Mouse (Mus musculus): ENCODE results near the gene Plxnc1. TPM values are rescaled to one million over a fixed set of nuclear protein-coding genes. Genes with fewer than 3 reads are reported as not detected.

Gene Plxnc1
- polyA plus RNA-seq, 1 experiment, result 1.3 TPM

DNA sequence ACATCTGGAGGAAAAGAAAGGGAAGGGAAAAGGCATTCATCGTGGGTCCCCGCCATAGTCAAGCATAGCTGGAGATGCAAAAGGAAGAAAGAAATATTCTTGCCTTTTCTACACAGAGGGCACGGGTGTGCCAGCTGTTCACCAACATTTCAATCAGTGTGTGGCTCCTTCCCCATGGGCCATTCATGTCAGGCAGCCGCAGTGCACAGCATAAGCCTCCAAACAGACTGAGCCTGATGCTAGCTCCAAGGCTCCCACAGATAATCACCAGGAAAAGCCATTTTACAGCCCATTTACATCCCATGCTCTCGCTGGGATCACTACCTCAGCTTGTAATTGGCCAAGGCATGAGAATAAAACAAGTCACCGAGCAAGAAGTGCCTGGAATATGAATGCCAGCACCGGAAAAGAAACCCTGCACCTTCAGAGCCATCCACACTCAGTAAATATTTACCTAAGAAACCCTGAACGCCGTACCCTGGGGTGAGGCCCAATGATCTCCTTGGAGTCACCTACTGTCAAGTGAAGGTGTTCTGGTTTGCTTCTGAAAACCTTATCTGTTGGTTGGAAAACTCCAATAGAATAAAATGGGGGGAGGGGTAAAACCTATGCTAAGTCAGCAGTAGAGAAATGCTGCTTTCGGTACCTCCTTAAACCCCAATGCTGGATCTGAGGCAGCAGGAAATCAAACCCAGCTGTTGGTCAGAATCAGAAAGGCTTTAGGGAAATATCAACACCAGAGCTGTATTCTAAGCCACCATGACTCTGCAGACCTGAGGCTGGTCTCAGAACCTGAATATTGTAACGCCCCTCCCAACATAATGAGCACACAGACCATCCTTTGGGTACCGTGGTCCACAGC lies 77.4 kb downstream of the Plxnc1 start:
- H3K27ac ChIP-seq (ENCODE audit: insufficient read depth, low read length), result no peak overlapping the region
- no peaks in the 10 kb centered on the region for H3K27me3 ChIP-seq (ENCODE audit: control insufficient read depth, insufficient read depth, low read length, poor library complexity, severe bottlenecking)
- H3K4me1 ChIP-seq (ENCODE audit: control insufficient read depth, insufficient read depth, low read length), result no peaks in the 10 kb centered on the region
- H3K4me3 ChIP-seq (ENCODE audit: low read depth, low read length), result no peak overlapping the region
- H3K9me3 ChIP-seq (replicated peaks; ENCODE audit: control insufficient read depth, insufficient read depth, low read length, poor library complexity, severe bottlenecking), result no peaks in the 10 kb centered on the region
- no peaks in the 10 kb centered on the region for H3K36me3 ChIP-seq (ENCODE audit: control insufficient read depth, insufficient read depth, low read length, poor library complexity, severe bottlenecking)
- TF ChIP-seq CTCF (IDR thresholded peaks at IDR 0.05; ENCODE audit: low read depth, low read length), result no peak
- no peak for TF ChIP-seq EP300 (IDR thresholded peaks at IDR 0.05; ENCODE audit: insufficient read depth, low read depth, low read length)
- TF ChIP-seq POLR2A (IDR thresholded peaks at IDR 0.05; ENCODE audit: insufficient read depth, low read length), result no peak
- no peak overlapping the region for H3K9ac ChIP-seq (ENCODE audit: low read depth, poor library complexity, severe bottlenecking)

GRCm38 (mm10) chr10:94865206-94865605 lies 79.4 kb downstream of the Plxnc1 start:
- H3K4me3 ChIP-seq (ENCODE audit: low read depth, low read length), result no peak overlapping the region
- no peaks in the 10 kb centered on the region for H3K27me3 ChIP-seq (ENCODE audit: control insufficient read depth, insufficient read depth, low read length, poor library complexity, severe bottlenecking)
- H3K36me3 ChIP-seq (ENCODE audit: control insufficient read depth, insufficient read depth, low read length, poor library complexity, severe bottlenecking), result no peaks in the 10 kb centered on the region
- TF ChIP-seq CTCF (IDR thresholded peaks at IDR 0.05; ENCODE audit: low read depth, low read length) (no peak), EP300 (IDR thresholded peaks at IDR 0.05; ENCODE audit: insufficient read depth, low read depth, low read length) (no peak), POLR2A (IDR thresholded peaks at IDR 0.05; ENCODE audit: insufficient read depth, low read length) (no peak)
- no peaks in the 10 kb centered on the region for H3K9me3 ChIP-seq (replicated peaks; ENCODE audit: control insufficient read depth, insufficient read depth, low read length, poor library complexity, severe bottlenecking)
- H3K4me1 ChIP-seq (ENCODE audit: control insufficient read depth, insufficient read depth, low read length), result no peaks in the 10 kb centered on the region
- H3K27ac ChIP-seq (ENCODE audit: insufficient read depth, low read length), result no peak overlapping the region
- H3K9ac ChIP-seq (ENCODE audit: low read depth, poor library complexity, severe bottlenecking), result no peak overlapping the region

DNA sequence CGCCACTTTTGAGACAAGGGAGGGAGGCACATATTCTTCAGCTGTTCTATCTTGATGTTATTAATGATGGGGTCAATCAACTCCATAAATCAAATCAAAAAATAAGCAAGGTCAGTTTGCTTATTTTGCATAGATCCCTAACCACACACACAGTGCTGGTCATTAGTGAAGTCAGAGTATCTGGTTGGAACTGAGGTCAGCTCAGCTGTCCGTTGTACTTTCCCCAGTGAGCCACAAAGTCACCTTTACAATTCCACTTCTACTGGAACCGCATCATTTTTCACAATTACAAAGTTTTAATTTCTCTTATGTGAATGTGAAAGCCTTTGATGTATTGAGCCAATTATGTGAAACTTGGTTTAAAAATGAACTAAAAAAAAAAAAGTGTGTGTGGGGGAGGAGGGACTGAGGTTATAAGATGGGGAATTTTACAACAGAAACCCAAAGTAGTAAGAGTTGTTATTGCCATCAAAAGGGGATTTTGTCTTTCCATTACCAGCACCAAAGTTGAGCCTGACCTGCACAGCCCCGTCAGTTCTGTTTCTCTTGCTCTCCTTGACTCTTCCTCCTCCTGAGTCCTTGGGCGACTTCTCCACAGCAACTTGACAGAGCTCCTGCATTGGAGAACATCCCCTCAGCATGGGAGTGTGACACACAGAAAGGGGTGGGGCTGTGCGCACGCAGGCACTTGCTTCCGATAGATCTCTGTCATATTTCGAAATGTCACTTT lies 80.3 kb downstream of the Plxnc1 start:
- H3K9ac ChIP-seq (ENCODE audit: low read depth, poor library complexity, severe bottlenecking), result no peak overlapping the region
- no peak overlapping the region for H3K27ac ChIP-seq (ENCODE audit: insufficient read depth, low read length)
- no peaks in the 10 kb centered on the region for H3K9me3 ChIP-seq (replicated peaks; ENCODE audit: control insufficient read depth, insufficient read depth, low read length, poor library complexity, severe bottlenecking)
- H3K36me3 ChIP-seq (ENCODE audit: control insufficient read depth, insufficient read depth, low read length, poor library complexity, severe bottlenecking), result no peaks in the 10 kb centered on the region
- no peak overlapping the region for H3K4me3 ChIP-seq (ENCODE audit: low read depth, low read length)
- TF ChIP-seq POLR2A (IDR thresholded peaks at IDR 0.05; ENCODE audit: insufficient read depth, low read length) (no peak), CTCF (IDR thresholded peaks at IDR 0.05; ENCODE audit: low read depth, low read length) (no peak), EP300 (IDR thresholded peaks at IDR 0.05; ENCODE audit: insufficient read depth, low read depth, low read length) (no peak)
- no peaks in the 10 kb centered on the region for H3K27me3 ChIP-seq (ENCODE audit: control insufficient read depth, insufficient read depth, low read length, poor library complexity, severe bottlenecking)
- no peaks in the 10 kb centered on the region for H3K4me1 ChIP-seq (ENCODE audit: control insufficient read depth, insufficient read depth, low read length)

- H3K9ac ChIP-seq (ENCODE audit: low read depth, poor library complexity, severe bottlenecking), result no peak overlapping the region
- H3K36me3 ChIP-seq (ENCODE audit: control insufficient read depth, insufficient read depth, low read length, poor library complexity, severe bottlenecking), result no peaks in the 10 kb centered on the region
- H3K4me1 ChIP-seq (ENCODE audit: control insufficient read depth, insufficient read depth, low read length), result no peaks in the 10 kb centered on the region
- H3K9me3 ChIP-seq (replicated peaks; ENCODE audit: control insufficient read depth, insufficient read depth, low read length, poor library complexity, severe bottlenecking), result no peaks in the 10 kb centered on the region
- H3K27me3 ChIP-seq (ENCODE audit: control insufficient read depth, insufficient read depth, low read length, poor library complexity, severe bottlenecking), result no peaks in the 10 kb centered on the region
- no peak overlapping the region for H3K4me3 ChIP-seq (ENCODE audit: low read depth, low read length)
- TF ChIP-seq EP300 (IDR thresholded peaks at IDR 0.05; ENCODE audit: insufficient read depth, low read depth, low read length) (no peak), POLR2A (IDR thresholded peaks at IDR 0.05; ENCODE audit: insufficient read depth, low read length) (no peak), CTCF (IDR thresholded peaks at IDR 0.05; ENCODE audit: low read depth, low read length) (no peak)
- no peak overlapping the region for H3K27ac ChIP-seq (ENCODE audit: insufficient read depth, low read length)
These were observed 81.4 kb downstream of the Plxnc1 start for GRCm38 (mm10) chr10:94863251-94863650.

- Histone ChIP-seq H3K4me1 (ENCODE audit: control insufficient read depth, insufficient read depth, low read length) (no peaks in the 10 kb centered on the region), H3K27ac (ENCODE audit: insufficient read depth, low read length) (no peak overlapping the region), H3K9ac (ENCODE audit: low read depth, poor library complexity, severe bottlenecking) (no peak overlapping the region), H3K27me3 (ENCODE audit: control insufficient read depth, insufficient read depth, low read length, poor library complexity, severe bottlenecking) (no peaks in the 10 kb centered on the region), H3K4me3 (ENCODE audit: low read depth, low read length) (no peak overlapping the region), H3K9me3 (replicated peaks; ENCODE audit: control insufficient read depth, insufficient read depth, low read length, poor library complexity, severe bottlenecking) (no peaks in the 10 kb centered on the region), H3K36me3 (ENCODE audit: control insufficient read depth, insufficient read depth, low read length, poor library complexity, severe bottlenecking) (no peaks in the 10 kb centered on the region)
- TF ChIP-seq POLR2A (IDR thresholded peaks at IDR 0.05; ENCODE audit: insufficient read depth, low read length) (no peak), EP300 (IDR thresholded peaks at IDR 0.05; ENCODE audit: insufficient read depth, low read depth, low read length) (no peak), CTCF (IDR thresholded peaks at IDR 0.05; ENCODE audit: low read depth, low read length) (no peak)
These were observed 83.8 kb downstream of the Plxnc1 start for GRCm38 (mm10) chr10:94860870-94861269.
